Mouse (Mus musculus) lung, postnatal 14 days (tissue): Measurements from ENCODE around the gene Inava.
A peak's percentile ranks its signal among the peaks of the same experiment; 100 is the strongest.

Source experiments
- DNase-seq: peaks from one replicate; pipeline ENCODE4 v3.0.0; 2021

Inava gene

DNA sequence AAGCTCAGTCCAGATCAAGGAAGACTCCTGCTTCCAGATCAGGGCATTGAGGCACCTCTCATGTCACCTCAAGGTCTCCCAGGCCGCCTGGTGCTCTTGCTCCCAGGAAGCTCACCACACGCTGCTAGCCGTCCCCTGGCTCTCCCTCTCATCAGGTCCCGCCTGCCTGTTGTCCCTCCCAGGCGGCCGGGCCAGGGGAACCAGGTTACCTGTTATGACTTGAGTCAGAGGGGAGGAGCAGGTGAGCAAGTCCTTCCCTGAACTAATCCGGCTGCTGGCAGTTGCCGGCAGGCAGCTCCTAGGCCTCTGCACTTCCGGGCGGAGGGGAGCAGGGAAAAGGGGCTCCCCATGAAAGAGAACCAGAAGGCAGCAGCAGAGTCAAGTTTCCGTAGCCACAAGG, 3.9 kb downstream of the Inava start:
- DNase-seq: peak; percentile 47

DNA sequence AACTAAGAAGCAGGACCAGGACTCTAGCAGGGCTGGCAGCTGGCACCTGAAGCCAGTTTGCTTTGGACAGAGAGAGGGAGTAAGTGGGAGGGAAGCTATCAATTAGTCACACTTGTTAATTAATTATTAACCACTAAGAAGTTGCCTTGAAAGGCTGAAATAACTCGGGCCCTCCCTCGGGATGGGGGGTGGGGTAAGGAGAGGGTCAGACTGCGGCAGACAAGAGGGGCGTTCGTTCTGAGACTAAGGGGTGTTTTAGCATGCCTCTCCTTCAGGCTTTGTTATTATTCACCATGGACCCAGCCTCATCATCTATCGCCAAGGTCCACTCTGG, 5.1 kb downstream of the Inava start:
- no peak for DNase-seq

DNA sequence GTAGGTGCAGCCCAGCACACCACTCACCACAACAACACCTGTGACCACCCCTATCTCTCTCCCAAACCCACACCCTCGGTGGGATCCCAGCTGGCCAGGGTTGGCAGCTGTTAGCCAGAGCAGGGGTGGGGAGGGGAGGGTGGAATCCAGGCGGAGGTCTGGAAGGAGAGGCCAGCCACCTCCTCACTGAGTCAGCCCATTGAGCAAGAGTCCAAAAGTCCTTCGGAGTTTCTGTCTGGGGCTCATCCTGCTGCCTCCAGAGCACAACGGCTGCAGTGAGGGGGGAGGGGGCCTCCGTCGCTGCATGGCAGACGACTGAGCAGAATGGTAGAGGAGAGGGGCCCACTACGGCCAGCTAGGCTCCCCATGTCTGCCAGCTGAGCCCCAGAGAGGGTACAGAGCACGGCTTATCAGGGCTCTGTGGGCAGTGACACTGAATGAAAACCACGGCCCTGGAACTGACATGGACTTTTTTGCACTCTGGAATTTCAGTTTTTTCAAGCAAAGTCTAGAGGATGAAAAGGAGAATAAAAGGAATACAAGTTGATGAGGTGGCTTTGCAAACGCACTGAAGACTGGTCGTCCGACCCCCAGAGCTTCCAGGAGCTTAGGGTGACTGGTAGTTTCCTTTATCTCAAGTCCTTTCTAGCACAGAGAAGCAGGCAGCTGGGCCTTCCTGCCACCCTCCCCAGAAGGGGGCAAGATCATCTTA, 5.6 kb downstream of the Inava start:
- no peak for DNase-seq

DNA sequence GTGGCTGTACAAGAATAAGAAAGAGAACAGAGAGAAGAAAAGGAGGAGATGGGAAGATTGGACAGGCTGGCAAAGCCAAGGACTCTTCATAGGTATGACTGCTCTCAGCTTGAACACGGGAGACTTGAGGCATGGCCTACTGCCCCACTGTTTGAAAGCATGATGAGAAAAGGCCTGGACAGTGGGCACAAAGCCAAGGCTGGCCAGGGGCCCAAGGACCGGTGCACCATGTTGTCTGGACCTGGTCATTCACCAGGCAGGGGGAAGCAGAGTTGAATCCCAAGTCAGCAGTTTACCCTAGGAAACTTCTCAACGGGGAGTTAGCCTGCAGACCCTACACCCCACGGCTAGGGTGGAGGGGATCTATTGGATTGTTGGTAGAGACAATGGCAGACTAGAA, 6.2 kb downstream of the Inava start:
- DNase-seq: no peak

DNA sequence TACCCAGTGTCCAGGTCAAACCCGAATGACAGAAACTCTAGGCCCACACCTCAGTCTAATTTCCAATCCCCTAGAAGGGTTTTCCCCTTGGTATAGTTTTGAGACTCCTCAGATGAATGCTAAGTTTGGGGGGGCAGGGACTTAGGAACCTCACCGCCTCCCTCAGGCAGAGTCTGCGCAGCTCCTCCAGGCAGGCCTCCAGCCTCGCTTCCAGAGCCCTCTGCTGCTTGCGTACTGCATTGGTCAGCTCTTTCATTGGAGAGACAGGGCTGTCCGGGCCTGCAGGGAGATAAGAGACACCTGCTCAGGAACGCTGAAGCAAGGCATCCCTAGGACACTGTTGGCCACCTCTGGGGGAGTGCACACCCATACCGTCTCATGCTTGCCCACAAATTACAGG, 7.4 kb downstream of the Inava start:
- no peak for DNase-seq

DNA sequence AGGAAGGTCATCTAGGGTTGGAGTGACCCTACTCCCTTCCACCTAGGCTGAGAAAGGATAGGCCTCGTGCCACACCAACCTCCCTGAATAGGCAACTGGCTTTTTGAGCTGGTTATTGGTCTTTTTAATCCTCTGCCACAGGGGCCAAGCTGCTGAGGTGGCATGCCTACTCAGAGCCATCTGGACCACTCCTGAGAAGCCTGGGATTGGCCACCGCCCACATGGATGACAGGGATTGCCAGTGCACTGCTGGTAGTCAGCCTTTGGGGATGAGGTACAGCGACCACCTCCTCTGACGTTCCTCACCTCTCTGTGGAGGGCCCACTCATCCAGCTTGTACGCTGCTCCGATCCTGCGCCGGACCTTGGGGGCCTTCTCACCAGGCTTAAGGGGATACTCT, 8.2 kb downstream of the Inava start:
- no peak for DNase-seq

DNA sequence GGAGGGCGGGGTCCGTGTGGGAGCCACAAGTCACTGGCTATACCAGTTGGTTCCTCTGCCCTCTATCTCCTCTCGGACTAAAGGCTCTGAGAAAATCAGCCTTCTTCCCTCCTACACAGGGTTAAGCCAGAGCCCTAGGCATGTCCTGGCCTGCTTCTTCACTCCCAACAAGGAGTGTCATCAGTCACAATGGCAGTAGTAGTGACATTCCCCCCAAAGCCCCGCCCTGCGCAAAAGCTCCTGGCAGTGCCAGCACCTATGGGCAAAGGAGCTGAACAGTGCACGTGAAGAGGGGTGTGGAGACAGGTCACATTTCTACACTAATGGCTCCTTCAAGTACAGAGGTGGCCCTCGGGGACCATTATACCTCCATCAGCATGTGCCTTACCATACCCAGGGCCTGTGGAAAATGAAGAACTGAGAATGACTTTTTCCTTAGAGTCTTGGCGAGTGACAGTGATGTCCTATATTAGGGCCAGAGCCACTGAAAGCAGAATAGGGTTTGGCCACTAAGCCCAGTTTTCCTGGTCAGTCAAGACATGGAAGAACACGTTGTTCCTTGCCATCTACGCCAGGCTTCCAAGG, 10.2 kb downstream of the Inava start:
- DNase-seq: no peak

DNA sequence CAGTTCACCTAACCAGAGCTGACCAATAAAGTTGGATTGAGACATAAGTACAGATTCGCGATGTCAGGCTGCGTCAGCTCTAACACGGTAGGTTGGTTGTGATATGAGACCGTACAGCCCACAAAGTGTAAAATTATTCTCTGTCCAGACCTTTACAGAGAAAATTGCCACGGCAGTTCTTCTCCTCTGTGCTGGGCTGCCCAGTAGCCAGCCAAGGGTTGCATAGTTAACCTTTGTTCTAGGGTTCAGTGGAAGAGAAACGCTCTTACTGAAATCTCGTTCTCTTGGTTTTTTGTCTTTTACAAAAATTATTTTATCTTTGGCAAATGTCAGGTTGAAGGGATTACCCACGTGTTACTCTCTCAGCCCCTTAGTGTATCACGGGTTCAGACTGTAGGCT, 11.7 kb downstream of the Inava start:
- DNase-seq: no peak

DNA sequence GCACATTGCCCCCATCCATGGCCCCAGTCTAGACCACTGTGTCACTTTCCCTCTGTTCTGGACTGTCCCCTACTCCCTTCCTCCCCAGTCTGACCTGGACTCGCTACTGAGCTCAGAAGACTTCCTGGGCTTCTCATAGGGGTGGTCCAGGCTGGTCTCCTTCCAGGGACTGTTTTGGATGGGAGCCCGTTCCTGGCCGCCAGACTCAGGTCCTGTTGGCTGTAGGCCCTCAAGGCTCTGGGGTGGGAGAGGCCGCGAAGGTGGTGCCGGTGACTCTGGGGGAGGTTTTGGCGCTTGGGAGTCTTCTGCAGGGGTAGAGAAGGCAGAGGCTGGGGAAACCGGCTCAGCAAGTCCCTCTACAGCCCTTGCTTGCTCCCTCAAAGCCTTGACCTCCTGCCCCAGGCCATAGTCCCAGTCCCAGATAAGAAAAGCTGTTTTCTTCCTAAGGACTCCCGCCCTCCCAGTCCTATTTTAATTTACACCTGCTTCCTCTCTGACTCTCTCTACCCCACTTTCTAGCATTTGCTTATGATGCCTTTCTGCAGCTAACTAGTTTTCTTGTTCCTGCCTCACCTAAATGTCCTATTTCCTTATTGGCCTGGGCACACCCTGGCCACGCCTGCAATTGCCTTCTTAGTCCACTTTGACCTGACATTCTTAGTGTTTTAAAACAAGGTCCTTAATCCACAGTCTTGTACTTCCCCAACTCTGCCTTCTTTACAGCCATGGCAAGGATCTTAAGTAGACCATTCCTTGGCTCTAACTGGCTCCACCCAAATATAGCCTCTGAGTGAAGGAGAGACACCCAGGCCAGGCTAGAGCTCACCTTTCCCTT, 13.8 kb downstream of the Inava start:
- DNase-seq: peak; percentile 26

DNA sequence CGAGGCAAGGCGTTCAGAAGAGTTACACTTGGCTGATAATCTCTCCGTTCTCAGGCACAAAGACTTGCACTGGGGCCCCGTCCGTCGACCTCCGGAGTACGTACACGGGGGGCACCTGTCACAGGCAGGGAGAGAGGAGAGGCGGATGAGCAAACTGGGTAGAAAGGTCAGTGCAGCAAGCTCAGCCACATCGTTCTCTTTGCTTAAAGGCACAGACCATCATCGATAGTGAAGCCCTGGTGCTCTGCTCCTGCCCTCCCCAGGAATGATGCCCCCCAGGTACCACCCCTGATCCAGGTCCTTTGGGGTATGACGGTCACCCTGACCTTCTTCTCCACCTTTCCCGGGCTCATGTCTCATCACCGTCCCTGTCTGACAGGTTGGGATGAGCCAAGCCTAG, 19.8 kb downstream of the Inava start:
- DNase-seq: no peak

DNA sequence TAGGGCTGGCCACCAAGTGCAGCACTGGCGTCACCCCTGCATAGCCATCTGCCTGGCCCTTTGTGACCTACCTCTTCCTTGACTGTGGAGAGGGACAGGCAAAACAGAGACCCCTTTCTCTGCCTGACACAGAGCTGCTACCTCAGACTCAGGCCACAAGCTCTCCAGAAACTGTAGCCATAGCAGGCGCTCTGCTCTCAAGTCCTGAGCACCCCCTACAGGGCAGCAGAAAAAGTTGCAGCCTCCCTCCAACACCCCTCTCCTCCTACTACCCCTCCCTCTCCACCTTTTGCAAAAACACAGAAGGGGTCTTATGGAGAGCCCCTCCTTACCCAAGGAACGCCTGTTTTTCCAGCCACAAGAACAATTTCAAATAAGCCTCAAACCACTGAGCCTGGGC, 21.3 kb downstream of the Inava start, which contains the start of gene Mroh3:
TSS of gene Mroh3 (minus strand) at position 26 of the 400 bp plus-strand sequence.
- peak; percentile 43 for DNase-seq

DNA sequence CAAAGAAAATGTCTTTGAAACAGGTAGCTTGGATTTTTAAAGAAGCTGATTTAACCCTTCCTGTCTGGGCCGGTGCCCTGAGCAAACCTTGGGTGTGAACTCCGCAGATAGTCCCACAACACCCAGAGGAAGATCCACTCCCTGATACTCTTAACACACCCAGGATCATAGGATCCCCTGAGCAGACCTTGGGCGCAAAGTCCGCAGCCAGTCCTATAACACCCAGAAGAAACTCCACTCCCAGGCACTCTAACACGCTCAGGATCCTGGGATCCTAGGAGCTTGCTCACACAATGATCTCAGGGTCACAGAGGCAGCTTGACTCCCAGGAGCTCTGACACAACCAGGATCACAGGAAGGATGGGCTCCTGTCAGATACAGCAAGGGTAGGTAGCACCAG, 44.0 kb downstream of the Inava start:
- no peak for DNase-seq

DNA sequence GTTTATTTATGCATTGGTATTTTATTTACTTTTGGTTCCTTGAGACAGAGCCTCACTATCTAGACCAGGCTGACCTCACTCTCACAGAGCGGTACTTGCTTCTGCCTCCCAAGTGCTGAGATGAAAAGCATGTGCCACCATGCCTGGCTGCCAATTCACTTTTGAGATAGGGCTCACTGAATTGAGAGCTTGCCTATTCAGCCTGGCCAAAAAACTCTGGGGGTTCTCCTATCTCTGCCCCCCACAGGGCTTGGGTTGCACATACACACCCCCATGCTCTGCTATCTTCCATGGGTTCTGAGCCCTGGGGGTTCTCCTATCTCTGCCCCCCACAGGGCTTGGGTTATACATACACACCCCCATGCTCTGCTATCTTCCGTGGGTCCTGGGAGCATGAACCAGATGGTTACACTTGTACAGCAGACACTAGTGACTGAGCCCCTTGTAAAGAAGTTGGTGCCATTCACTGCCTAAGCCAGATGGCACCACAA, 54.5 kb downstream of the Inava start:
- DNase-seq: no peak

DNA sequence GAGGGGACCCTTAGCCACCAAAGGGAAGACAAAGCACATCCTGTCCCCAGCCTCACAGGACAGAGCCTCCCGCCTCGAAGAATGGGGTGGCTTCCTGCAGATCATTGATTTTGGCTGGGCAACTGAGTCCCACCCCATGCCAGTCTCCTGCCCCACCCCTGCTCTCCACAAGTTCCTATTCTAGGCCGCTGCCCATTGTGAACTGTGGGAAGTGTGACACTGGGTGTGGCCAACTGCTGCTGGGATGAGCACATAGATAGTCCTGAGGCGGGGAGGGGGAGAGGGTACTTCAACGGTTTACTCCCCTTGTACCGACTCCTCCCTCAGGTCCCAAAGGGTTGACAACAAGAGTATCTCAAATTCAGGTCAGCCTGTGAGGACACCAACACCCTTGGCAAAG, 55.3 kb downstream of the Inava start:
- peak; percentile 54 for DNase-seq

DNA sequence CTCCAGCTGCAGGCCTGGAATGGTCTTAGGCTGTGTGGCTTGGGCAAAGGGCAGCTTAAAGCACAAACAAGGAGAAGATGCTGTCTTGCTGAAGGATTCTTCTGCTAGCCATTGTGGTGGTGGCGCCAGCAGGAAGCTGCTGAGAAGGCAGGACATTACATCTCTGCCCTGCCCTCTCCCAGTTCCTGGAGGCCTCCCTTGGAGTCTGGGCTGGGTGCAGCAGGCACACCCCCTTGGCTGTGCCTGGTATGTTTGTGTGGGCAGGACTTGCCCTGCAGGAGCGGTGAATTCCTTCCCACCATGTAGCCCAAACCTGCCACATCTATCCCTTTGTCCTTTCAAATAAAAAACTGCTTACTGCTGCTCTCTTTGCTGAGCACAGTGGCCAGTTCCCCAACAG, 57.0 kb downstream of the Inava start:
- peak; percentile 40 for DNase-seq

DNA sequence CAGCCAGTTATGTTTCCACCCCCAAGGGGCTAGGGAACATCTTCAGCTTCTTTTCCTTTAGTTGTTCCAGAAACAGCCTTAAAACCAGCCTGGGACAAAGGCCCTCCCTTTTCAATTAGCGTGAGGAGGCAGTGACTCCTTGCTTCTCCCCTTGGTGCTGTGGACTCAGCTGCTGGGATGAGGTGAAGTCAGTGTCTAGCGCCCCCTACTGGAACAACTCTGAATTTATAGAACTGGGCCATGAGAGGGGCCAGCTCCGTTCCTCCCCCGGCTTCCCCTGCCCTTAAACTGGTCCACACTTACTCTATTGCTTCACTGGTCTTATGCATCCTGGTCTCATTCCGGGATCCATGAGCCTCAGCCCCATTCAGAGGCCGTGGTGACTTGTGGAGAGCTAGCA, 58.9 kb downstream of the Inava start:
- DNase-seq: peak; percentile 44

DNA sequence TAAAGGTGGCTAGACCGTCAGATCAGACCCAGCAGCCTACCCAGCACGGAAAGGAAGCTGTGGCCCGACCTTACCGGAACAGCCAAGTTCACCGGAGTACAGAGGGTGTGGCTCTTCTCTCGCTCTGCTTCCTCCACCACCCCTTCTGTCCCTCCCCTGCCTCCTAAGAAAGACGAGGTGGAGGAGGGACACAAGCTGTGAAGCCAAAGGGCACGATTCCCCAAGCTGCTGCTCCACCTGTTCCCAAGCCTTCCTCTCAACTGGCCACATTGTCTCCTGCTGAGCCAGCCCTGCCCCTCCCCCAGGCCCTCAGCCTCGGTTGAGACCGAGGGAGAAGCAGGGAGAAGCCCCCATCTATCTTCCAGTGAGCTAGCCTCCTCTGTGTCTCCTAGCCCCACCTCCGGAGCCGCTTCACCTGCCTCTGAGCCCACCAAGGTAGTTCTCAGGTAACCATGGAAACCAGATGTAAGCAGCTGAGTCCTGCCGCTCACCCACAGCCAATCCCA, 59.9 kb downstream of the Inava start:
- peak; percentile 24 for DNase-seq

DNA sequence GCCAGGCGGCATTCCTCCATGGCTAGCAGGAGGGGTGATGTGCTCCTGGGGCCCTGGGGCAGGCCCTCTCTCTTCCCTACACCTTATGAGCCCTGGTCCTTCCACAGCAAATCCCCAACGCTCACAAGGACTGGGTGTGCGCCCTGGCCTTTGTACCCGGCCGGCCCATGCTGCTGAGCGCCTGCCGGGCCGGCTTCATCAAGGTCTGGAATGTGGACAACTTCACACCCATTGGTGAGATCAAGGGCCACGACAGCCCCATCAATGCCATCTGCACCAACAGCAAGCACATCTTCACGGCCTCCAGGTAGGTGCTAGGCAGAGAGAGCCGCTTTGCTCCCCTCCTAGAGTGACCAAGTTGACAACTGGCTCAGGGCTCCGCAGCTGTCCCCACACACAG, 61.4 kb downstream of the Inava start:
- DNase-seq: no peak

DNA sequence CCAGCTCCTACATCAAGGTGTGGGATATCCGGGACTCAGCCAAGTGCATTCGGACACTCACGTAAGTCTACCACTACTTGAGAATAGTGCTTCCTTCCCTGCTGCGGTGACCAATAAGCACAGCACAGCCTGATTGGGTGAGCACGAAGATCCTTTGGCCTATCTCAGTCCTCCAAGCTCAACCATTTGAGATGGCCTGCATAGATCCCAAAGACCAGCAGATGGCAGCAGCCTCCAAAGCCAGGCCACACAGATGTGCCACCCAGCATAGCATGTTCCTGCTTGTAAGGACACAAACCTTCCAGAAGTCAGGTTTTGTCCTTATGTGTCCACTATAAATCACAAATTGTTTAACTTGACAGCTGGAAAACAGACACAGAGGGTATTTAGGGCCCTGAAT, 64.0 kb downstream of the Inava start:
- DNase-seq: peak; percentile 79

DNA sequence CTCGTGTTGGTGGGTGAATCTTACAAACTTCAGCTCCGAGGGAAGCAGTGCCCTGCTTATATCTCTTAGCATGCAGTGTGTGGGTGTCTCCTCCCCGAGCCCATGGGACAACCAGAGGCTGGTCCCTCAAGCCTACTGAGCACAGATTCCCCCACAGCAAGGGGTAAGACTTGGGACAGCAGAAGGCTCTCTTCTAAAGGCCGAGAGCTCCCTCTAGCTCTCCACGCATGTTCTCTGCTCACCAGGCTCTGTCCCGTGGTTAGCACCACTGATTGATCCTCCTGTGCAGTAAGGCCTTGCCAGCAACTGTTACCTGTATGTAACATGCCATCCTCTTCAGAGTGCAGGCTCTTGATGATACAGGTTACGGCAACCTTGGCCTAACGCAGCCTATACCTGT, 66.4 kb downstream of the Inava start:
- DNase-seq: peak; percentile 22

DNA sequence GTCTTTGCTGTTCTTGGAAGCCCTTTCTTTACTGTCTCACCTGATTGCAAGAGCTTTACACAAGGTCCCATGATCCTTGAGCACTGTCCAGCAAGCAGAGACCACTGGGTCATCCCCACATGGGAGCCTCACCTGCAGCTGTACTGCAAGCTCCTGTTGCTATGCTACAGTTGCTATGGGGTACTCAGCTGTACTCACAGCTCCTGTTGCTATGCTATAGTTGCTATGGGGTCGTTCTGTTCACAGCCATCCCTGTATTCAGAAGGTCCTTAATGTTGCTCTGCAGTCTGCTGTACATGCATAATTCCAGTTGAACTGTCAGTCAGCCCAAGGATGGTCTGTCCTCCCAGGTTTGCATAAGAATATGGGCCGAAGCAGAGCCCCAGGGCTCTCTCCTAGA, 68.6 kb downstream of the Inava start:
- no peak for DNase-seq
